Mouse (Mus musculus) gastrocnemius, postnatal 25 days (tissue): ENCODE results near the gene Fam219a. TPM values are rescaled to one million over a fixed set of nuclear protein-coding genes. Genes with fewer than 3 reads are reported as not detected.

ENCODE experiments used
- DNase-seq: peaks from one replicate; pipeline ENCODE4 v3.0.0; 2022
- total RNA-seq, 2 experiments: library from RNA; stranded (reverse); gene quantifications; 1 replicate in 1 of 2; 2 replicates in 1 of 2; pipeline ENCODE4 v1.2.3; 2021

Fam219a gene
- total RNA-seq, 2 experiments from 2014 or later = 17.1 to 17.4 TPM

DNA sequence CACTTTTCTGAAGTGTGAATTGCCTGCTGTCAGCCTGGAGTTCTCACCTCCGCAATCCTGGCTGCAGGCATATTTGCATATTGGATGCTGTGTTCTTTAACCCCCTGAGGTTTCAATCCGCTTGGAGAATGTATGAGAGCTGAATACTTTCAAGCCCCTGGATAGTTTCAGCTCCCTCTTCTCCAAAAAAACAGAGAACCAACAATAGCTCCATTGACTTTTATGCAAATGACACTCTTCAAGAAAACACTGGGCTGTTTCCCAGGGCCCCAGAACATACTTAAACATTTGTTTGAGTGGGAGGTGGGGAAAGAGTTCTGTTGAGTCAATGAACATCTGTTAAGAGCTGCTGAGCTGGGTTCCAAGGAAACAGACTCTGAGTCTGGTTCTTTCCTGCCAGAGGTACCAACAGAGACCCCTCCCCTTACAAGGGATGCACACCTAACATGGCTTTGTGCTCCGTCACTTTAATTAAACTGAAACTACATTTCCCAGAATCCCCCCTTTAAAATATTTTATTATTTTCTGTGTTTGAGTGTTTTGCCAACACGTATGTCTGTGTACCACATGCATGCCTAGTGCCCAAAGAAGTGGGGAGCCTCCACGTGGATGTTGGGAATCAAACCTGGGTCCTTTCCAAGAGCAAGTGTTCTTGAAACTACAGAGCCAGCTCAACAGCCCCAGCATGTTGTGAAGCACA lies 98.5 kb downstream of the Fam219a start:
- DNase-seq = no peak

- no peak for DNase-seq
Observed at GRCm38 (mm10) chr4:41470051-41470683, 99.2 kb downstream of the Fam219a start.

GRCm38 (mm10) chr4:41469199-41469598 lies 100.1 kb downstream of the Fam219a start:
- DNase-seq = no peak

DNA sequence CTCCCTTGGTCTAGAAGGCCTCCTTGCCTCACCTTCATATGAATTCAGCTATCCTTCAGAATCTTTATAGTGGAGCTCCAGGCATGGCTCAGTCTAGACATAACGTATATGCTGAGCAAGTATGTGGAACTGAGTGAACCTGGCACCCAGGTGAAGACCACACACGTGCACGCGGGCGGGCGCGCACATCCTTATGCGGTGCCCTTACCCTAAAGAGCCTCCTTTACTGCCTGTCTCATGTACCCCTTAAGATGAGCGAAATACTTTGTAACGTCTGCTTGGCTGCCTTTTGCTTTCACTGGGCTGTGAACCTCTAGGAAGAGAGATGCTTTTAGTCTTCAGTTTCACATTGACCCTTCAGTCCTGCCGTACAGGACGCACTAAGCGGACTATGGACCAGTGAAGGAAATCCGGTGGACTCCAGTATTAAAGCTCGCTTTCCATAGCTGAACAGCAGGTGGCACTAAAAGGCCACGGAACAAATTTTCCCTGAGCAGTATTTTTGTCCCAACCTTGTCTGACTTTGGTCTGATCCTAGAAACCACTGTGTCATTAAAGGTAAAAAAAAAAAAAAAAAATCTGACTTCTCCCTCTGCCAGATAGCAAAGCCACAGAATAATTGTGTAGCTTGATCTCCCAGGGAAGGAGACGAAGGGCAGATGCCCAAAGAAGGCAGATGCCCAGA lies 100.8 kb downstream of the Fam219a start:
- peak; percentile 35 for DNase-seq

Other genes starting within 250 kb of the Fam219a start
- gene Ubap1, start 220.5 kb downstream of the Fam219a start, total RNA-seq = 10 to 100 TPM; 30.2 to 33.2 TPM
- gene Kif24, start 104.7 kb downstream of the Fam219a start, total RNA-seq = under 1 TPM; 0.10 to 0.21 TPM
- gene Nudt2, start 104.4 kb downstream of the Fam219a start, total RNA-seq = 10 to 100 TPM; 17.3 to 20.5 TPM
- gene AI464131, start 66.5 kb downstream of the Fam219a start, total RNA-seq = 10 to 100 TPM; 59.5 to 75.2 TPM
- gene 1110017D15Rik, start 52.2 kb downstream of the Fam219a start, total RNA-seq = not detected
- gene Dnaic1, start 237 bp upstream of the Fam219a start, total RNA-seq = under 1 TPM; 0.43 to 0.64 TPM
- 10 to 100 TPM; 12.7 to 15.7 TPM for gene Enho, start 70.8 kb upstream of the Fam219a start, total RNA-seq
- 10 to 100 TPM; 33.5 to 34.7 TPM for gene Cntfr, start 127.6 kb upstream of the Fam219a start, total RNA-seq
- gene Il11ra1, start 130.5 kb upstream of the Fam219a start, total RNA-seq = 10 to 100 TPM; 37.2 to 42.1 TPM
- 10 to 100 TPM; 43.2 to 46.9 TPM for gene Rpp25l, start 144.0 kb upstream of the Fam219a start, total RNA-seq
- gene Dctn3, start 153.6 kb upstream of the Fam219a start, total RNA-seq = 10 to 100 TPM; 38.5 to 40.6 TPM
- gene Arid3c, start 161.6 kb upstream of the Fam219a start, total RNA-seq = not detected
- 10 to 100 TPM; 33.6 to 36.1 TPM for gene Galt, start 185.7 kb upstream of the Fam219a start, total RNA-seq
- 10 to 100 TPM in 1 of 2 experiments, 1 to 10 TPM in 1; 8.4 to 11.9 TPM for gene Sigmar1, start 186.6 kb upstream of the Fam219a start, total RNA-seq
- 10 to 100 TPM; 19.6 to 24.2 TPM for gene Ccl27a, start 204.7 kb upstream of the Fam219a start, total RNA-seq